Mouse (Mus musculus) cerebellum, adult 9-11 months (tissue): ENCODE results near the gene Gm1604a.
"Not testable (repeated sequence)": the region's sequence is repeated elsewhere in the genome, so short reads cannot be mapped to it uniquely, and the experiment has no call there.

ENCODE experiments used
- DNase-seq: peaks from one replicate; pipeline ENCODE4 v3.0.0; 2022

Gene Gm1604a

DNA sequence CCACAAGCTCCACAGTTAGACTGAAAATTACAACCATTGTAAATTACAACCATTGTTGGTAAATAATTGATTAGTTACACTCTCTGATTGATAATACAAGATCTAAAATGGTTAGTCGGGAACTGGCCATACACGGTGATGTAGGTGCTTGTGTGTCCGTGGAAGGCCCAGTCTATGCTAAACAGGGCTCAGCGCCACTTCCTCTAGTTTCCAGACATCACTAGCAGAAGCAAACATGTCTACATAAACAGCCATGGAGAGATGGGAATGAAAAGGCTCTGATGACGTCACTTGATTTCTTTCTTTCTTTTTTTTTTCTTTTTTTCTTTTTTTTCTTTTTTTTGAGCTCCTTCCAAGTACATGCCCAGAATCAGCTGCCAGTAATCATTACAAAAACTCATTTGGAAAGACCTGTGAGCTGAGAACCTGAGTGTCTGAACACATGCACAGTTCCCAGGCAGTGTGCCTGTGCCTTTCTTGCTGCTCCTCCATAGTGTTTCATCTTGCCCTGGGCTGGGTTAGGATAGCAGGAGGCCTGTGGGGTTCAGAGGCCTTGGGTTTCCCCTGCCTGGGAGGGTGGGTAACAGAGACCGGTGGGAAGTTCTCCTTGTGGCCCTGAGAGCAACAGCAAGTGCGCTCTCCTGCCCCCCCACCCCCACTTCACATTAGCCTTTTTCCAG is 44.3 kb downstream of the Gm1604a start:
- DNase-seq = not testable (repeated sequence)

DNA sequence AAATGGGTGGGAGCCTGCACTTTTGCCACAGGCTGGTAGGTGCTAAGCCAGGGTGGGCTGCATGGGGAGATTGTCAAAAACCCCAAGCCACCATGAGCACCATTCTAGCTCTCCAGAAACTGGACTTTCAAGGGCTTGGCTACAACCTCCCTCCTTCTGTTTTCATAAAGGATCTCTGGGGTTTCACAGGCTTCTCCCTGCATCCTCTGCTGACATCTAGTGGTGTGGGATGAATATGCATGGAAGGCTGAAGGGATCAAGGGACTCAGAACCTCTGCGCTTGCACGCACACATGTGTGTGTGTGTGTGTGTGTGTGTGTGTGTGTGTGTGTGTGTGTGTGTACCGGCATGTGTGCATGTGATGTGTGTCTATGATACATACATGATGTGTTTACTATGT is 49.1 kb downstream of the Gm1604a start:
- DNase-seq = peak; percentile 38

DNA sequence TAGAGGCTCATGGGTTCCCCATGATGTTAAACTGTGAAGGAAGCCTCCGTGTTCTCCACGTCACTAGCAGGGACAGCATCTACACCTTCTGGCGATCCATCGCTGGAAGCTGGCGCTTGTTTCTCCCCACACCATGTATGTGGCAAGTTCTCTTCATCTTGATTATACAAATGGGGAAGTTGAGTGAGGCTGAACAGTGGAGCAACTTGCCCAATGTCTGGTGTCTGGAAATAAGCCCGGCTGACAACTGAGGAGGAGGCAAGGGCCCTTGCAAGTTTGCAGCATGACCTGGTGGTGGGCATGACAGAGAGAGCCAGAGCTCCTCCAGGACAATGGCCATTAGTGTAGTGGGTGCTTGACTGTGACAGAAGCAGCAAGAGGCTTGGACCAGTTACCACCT is 50.2 kb downstream of the Gm1604a start:
- not testable (repeated sequence) for DNase-seq

DNA sequence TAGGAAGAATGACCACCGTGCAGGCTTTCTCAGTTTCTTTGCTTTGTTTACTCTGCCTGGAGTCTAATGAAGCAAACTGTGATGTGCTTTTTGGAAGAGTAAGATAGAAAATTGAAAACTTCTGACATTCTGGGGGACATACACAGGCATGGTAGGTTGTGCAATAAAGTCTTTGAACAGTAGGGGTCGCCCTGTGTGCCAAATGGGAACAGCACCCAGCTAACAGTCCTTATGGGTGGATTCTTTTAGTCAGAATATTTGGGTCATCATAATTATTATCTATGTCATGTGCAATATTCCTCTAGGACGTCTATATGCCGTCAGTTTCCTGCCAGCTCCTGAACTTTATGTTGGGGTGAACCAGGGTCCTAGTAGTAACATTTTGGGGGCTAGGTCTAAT is 54.2 kb downstream of the Gm1604a start:
- DNase-seq = peak; percentile 20

DNA sequence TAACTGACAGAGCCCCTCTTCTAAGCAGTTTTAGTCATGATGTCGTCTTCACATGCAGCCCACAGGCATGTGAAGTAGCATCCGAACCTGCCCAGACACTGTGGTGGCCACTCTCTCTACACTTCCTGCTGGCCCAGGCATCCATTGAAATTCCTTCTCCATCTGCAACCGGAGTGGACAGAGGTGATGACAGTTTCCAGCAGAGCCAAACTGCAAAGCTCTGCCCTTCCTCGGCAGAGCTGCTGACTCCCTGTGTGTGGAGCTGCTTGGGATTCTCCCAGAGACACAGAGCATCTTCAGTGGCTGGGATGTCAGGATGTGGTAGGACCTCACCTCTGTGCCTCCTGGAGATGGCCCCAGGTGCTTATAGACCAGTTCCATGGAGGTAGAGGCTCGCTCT is 59.2 kb downstream of the Gm1604a start:
- not testable (repeated sequence) for DNase-seq

DNA sequence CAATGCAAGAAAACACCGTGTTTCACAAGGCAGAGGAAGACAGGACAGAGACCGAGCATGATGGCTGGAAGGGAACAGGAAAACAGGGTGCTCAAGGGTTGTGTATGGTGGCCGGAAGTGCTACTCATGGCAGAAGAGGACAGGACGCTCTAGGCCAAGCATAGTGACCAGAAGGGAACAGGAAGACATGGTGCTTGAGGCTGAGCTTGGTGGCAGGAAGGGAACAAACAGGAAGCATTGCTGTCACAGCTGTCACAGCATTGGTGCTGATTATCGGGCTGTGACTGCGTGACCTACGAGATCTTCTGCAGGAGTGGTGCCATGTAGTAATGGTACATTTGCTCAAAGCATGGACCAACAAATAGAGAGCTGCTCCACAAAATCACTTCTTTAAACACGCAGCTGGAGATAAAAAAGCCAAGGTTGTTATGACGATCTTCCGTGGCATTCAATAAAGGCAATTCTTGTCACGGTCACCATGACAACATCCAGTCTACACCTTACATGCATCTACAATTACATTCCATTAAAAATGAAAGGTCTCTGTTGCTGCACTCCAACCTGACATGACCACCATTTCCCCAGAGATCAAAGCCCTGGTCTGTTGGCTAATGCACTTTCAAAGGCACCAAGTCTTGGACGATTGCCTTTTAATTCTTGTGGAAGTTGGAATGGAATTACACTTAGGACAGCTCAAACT is 60.3 kb downstream of the Gm1604a start:
- DNase-seq = not testable (repeated sequence)

DNA sequence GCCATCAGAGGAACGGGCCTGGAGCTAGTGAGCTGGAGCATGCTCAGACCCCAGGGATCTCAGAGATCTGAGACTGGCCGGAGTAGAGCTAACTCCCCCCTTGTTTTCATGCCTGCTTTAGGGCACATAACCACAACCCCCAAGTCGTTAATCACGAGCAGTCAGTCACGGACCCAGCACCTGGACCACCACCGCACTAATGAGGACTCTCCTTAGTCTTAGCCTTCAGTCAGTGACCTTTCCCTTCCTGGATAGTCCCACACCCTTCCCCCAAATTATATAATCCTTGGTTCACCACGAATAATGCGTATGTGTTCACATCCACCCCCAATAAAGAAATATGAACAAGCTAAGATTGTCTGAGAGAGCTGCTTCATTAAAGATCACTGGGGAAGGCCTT is 61.5 kb downstream of the Gm1604a start:
- not testable (repeated sequence) for DNase-seq

DNA sequence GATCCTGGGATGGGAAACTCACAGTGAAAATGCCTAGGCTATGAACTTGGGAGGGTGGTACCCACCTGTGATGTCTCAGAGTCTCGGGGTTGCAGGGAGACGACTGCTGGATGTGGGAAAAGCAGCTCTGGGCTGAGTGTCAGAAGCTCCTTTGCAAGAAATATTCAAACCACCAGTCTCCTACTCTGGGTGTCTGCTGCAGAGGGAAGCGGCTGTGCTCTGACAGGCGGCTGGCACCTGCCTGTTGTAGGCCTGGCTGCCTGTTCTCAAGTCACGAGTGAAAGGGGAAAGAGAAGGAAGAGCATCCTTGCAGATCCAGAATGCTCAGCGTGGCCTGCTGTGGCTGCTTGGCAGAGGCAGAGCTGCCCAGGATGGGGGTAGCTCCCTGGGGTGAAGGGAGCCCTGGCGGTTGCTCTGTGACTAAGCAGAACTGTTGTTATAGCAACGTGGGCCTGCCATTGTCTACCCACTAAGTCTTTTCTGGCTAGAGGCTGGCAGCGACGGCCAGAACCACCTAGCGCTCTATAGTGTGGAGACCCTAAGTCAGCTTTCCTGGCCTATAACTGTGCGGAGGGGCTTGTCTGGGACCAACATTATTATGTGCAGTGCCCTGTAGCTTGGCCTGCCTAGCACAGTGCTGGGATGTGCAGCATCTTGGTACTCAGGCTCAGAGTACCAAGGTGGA is 72.6 kb downstream of the Gm1604a start:
- not testable (repeated sequence) for DNase-seq

DNA sequence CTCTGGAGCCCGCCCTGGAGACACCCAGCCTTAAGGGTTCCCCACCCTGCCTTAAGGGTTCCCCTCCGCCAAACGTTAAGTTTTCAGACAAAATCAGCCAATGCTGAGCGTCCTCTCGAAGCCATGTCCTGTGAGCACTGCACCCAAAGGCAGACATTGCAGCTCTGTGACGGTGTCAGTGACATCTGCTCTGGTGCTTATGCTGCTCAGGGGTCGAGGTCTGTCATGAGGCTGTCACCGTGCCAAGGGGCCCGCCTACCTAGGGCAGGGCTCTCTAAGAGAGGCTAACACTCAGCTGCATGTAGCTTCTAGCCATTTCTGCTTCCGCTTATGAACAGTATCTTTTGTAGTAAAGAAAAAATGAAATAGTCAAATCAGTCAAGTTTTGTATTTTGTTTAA is 73.7 kb downstream of the Gm1604a start:
- DNase-seq = not testable (repeated sequence)

DNA sequence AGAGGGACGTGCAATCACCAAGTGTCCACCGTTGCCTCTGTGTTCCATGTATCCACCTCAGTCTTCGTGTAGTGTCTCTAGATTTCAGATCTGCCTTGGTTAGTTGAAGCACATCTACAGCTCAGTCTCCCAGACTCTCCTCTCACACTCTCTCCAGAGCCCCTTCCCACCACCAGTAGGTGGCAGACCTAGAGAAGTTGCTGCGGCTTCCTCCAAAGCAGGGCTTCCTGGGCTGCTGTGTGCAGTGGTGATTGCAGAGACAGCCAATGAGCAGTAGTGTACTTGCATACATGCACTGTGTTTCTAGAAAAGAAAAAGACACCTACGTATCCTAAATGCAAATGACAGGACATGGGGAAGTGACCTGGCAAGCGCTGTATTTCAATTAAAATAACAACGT is 77.6 kb downstream of the Gm1604a start:
- DNase-seq = not testable (repeated sequence)

DNA sequence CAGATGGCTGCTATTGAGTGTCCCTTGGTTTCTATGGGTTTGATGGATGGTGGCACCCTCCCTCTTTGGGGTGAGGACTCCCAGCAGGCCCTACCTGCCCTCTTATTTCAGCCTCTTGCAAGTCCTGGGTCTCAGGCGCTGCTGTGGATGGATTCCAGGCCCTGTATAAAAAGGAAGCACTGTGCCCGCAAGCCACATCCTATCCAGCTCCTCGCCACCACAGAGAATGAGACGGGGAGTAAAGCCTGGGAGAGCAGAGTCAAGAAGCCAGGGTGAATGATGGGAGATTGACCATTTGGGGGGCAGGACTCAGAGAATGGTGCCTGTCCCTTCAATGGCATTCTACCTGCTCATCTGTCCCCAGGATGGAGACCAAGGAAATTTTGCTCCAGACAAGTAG is 86.3 kb downstream of the Gm1604a start:
- not testable (repeated sequence) for DNase-seq

DNA sequence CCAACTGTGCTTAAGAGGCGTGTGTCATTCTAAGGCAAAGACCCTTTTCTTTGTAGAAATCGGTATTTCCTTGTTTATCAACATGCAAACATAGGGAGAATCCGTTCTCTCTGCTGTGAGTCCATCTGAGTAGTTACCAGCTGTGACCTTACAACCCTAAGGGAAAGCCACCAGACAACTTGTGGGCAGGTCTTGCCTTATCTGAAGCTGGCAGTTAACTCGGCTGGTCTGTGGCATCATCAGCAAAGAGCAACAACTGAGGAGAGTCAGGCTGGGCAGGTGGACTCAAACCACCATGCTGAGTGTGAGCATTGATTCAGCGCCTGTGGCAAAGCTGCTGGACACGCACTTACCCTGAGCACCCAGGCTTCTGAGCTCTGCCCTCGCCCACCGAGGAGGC is 90.9 kb downstream of the Gm1604a start:
- not testable (repeated sequence) for DNase-seq

DNA sequence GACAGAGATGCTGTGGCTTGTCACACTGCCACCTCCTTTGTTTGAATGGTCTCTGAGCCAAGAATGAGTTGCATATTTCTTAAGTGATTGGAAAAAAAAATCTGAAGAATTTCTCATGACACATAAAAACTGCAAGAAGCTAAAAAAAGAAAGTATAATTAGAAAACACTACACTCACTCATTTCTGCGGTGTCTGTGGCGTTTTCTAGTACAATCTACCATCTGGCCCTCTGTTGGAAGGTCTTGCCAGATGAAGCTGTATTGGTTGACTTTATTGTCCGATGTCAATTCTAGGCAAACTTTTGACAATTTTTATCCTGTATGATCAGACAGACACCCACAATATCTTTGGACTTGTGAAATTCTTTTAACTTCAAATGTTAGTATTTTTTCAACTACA is 95.5 kb downstream of the Gm1604a start:
- DNase-seq = not testable (repeated sequence)

DNA sequence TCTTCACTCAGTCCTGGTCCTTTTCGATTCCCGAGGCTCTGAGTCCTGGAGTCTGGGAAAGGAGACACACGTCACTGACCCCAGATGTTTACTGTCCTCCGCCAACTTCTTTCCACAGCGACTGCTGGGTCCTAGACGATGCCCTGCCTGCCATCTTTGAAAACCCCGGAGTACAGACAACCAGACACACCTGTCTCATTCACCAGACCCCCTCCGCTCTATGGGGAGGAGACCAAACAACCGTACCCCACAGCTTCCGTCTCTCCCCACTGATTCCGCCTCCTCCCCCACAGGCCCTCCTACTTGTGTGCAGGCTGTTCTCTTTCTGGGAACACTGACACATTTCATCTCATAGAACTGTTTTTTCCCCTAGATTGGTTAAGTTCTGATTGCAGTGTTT is 97.2 kb downstream of the Gm1604a start:
- DNase-seq = not testable (repeated sequence)

DNA sequence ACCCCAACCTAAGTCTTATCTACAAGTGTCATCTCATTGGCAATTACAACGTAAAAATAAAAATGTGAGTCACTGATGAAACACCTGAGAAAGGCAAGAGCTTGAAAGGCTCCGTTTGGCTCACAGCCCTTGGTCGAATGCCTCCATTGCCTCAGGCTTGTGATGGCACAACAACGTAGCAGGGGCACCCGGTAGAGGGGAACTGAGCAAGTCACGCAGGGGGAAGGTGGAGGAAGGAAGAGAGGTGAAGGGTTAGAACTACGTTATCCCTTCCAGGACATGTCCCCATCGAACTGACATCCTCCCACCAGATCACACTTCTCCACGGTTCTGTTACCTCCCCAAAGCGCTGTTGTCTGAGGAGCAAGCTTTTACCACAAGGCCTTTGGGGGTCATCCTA is 101.1 kb downstream of the Gm1604a start:
- not testable (repeated sequence) for DNase-seq

DNA sequence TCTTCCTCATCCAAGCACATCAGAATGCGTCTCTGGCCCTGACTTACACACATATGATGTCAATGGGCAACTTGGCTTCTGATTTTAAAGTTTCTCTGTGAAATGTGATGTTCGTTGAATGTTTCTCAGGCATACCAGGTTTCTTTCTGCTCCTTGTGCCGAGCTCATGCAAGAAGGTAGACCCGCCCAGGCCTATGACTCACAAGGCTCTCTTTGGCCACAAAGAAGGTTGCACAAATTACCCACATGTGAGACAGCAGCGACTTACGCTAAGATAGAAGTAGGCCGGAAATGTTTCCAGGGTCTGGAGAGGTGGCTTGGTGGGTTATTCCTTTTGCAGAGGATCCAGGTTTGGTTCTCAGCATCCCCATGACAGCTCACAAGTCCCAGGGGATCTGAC is 108.6 kb downstream of the Gm1604a start:
- not testable (repeated sequence) for DNase-seq

DNA sequence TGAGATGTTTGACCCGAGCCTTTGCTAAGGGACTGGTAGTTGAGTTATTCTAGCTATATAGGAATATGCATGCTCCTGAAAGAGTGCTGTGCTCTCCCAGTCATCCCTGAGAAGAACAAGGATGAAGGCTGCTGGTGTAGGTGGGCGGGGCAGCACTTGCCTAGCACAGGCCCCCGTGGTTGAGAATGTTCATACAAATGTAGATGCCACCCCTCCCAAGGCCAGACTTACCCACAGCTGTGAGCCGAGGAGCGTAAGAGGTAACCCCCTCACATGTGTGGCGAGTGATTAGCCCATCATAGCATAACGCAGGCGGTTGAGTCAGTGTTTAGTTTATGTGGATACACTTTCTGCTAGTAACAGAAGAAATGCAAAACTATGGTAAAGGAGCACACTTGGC is 109.9 kb downstream of the Gm1604a start:
- not testable (repeated sequence) for DNase-seq
